Mouse (Mus musculus) limb, embryonic 12.5 days (tissue): ENCODE measurements around the gene Srsf1. TPM values are rescaled to one million over a fixed set of nuclear protein-coding genes. Genes with fewer than 3 reads are reported as not detected.
A peak's percentile ranks its signal among the peaks of the same experiment; 100 is the strongest.

Experiments used
- ATAC-seq: fragments of 200-750 bp; cut with Nextera tagmentation; 2 replicates; pipeline ENCODE4 v1.8.0; 2017; ENCODE audit warnings: low read depth, moderate TSS enrichment; ENCODE audit not compliant: insufficient number of reproducible peaks, insufficient read depth, low FRiP score, low TSS enrichment
- H3K27ac ChIP-seq: fragments of 300-500 bp; sonication (generic); 2 replicates; pipeline ENCODE4 v1.5.1; 2016; ENCODE audit warnings: mild to moderate bottlenecking, moderate library complexity
- H3K27me3 ChIP-seq: fragments of 300-500 bp; sonication (generic); 2 replicates; pipeline ENCODE4 v1.6.1; 2016; ENCODE audit warnings: mild to moderate bottlenecking, moderate library complexity
- H3K36me3 ChIP-seq: fragments of 300-500 bp; sonication (generic); 2 replicates; pipeline ENCODE4 v1.6.1; 2016; ENCODE audit warnings: mild to moderate bottlenecking, moderate library complexity
- H3K4me1 ChIP-seq: fragments of 300-500 bp; sonication (generic); replicated peaks from 2 replicates; pipeline ENCODE4 v1.6.1; 2016
- H3K4me2 ChIP-seq: fragments of 300-500 bp; sonication (generic); 2 replicates; pipeline ENCODE4 v1.6.1; 2016; ENCODE audit warnings: mild to moderate bottlenecking, moderate library complexity
- H3K4me3 ChIP-seq: fragments of 300-500 bp; sonication (generic); replicated peaks from 2 replicates; pipeline ENCODE4 v1.5.1; 2016; ENCODE audit warnings: mild to moderate bottlenecking
- H3K9ac ChIP-seq: fragments of 300-500 bp; sonication (generic); replicated peaks from 2 replicates; pipeline ENCODE4 v1.6.1; 2016; ENCODE audit warnings: mild to moderate bottlenecking, moderate library complexity
- H3K9me3 ChIP-seq: fragments of 300-500 bp; sonication (generic); 2 replicates; pipeline ENCODE4 v1.6.1; 2016; ENCODE audit warnings: mild to moderate bottlenecking, moderate library complexity
- WGBS: fragments of 180-500 bp; shearing (Covaris S2); methylation state at CpG from one replicate; pipeline ENCODE4 v1.1.7; 2016; 5-methylcytosine and 5-hydroxymethylcytosine counted together
- polyA plus RNA-seq: library from polyadenylated mRNA; unstranded; fragments of >200 nt; fragmentation: Nextera tagmentation; extraction: Ambion mirVana; gene quantifications from 2 replicates; pipeline ENCODE4 v1.2.1, GENCODE M21; 2016

The Srsf1 gene
- polyA plus RNA-seq, 1 experiment from 2014 or later = 505 TPM

- no peak overlapping the region for H3K9ac ChIP-seq
- no peak overlapping the region for H3K27ac ChIP-seq
- H3K4me2 ChIP-seq = no peak overlapping the region
- WGBS = 86% methylated on average over 2 of the region's 2 CpGs
- H3K4me3 ChIP-seq = no peak overlapping the region
- peaks cover 9% of the 10 kb centered on the region; the same call in 1 of the 2 replicates for H3K36me3 ChIP-seq
- no peaks in the 10 kb centered on the region for H3K27me3 ChIP-seq
- no peaks in the 10 kb centered on the region for H3K9me3 ChIP-seq
- H3K4me1 ChIP-seq = no peaks in the 10 kb centered on the region
- ATAC-seq = no peak
Observed at GRCm38 (mm10) chr11:88057788-88058187, 10.6 kb downstream of the Srsf1 start.

GRCm38 (mm10) chr11:88059141-88059540 lies 12.0 kb downstream of the Srsf1 start:
- H3K27me3 ChIP-seq = no peaks in the 10 kb centered on the region
- no peak overlapping the region for H3K27ac ChIP-seq
- no peak overlapping the region for H3K9ac ChIP-seq
- H3K4me3 ChIP-seq = no peak overlapping the region
- 0 out of 2 replicates have a peak, but pooled peaks cover 5% of the 10 kb centered on the region for H3K36me3 ChIP-seq
- 49% methylated on average over 2 of the region's 2 CpGs for WGBS
- ATAC-seq = 0 out of 2 replicates have a peak, but pooled peaks have one; percentile 66
- no peak overlapping the region for H3K4me2 ChIP-seq
- H3K4me1 ChIP-seq = no peaks in the 10 kb centered on the region
- no peaks in the 10 kb centered on the region for H3K9me3 ChIP-seq

GRCm38 (mm10) chr11:88061892-88062625 lies 14.9 kb downstream of the Srsf1 start:
- Histone ChIP-seq H3K4me3 (no peak overlapping the region), H3K9me3 (no peaks in the 10 kb centered on the region), H3K27ac (no peak overlapping the region), H3K36me3 (no peaks in the 10 kb centered on the region), H3K4me2 (no peak overlapping the region), H3K9ac (no peak overlapping the region), H3K4me1 (peaks cover 1% of the 10 kb centered on the region), H3K27me3 (no peaks in the 10 kb centered on the region)
- ATAC-seq = no peak
- WGBS = 88% methylated on average over 2 of the region's 2 CpGs

- Histone ChIP-seq H3K36me3 (no peaks in the 10 kb centered on the region), H3K4me2 (no peak overlapping the region), H3K9me3 (no peaks in the 10 kb centered on the region), H3K4me1 (peaks cover 15% of the 10 kb centered on the region), H3K27me3 (no peaks in the 10 kb centered on the region), H3K4me3 (no peak overlapping the region), H3K9ac (no peak overlapping the region), H3K27ac (no peak overlapping the region)
- no peak for ATAC-seq
Observed at GRCm38 (mm10) chr11:88065732-88066131, 18.6 kb downstream of the Srsf1 start.

GRCm38 (mm10) chr11:88067191-88067585 lies 20.0 kb downstream of the Srsf1 start:
- Histone ChIP-seq H3K27me3 (no peaks in the 10 kb centered on the region), H3K4me2 (peak overlapping the region; percentile 78), H3K9me3 (no peaks in the 10 kb centered on the region), H3K27ac (peak overlapping the region; percentile 98; the same call in 1 of the 2 replicates), H3K36me3 (no peaks in the 10 kb centered on the region), H3K9ac (peak overlapping the region; percentile 98), H3K4me1 (peaks cover 30% of the 10 kb centered on the region), H3K4me3 (peak overlapping the region; percentile 97)
- WGBS = 2% methylated on average over 8 of the region's 8 CpGs
- ATAC-seq = no peak

GRCm38 (mm10) chr11:88067586-88068410 lies 20.6 kb downstream of the Srsf1 start, which contains the start of gene Vezf1:
Gene Vezf1, plus strand, starts transcription at chr11:88068279.
- Histone ChIP-seq H3K27ac (peak within 1 kb of the TSS; percentile 98), H3K9me3 (no peaks in the 10 kb centered on the region), H3K4me3 (peak within 1 kb of the TSS; percentile 97), H3K27me3 (no peaks in the 10 kb centered on the region), H3K36me3 (no peaks in the 10 kb centered on the region), H3K4me1 (peaks cover 31% of the 10 kb centered on the region), H3K9ac (peak within 1 kb of the TSS; percentile 98), H3K4me2 (peak within 1 kb of the TSS; percentile 78)
- peak; percentile 86 for ATAC-seq
- under 1% methylated on average over 40 of the region's 81 CpGs for whole genome bisulfite sequencing

- no peaks in the 10 kb centered on the region for H3K27me3 ChIP-seq
- peaks cover 31% of the 10 kb centered on the region for H3K4me1 ChIP-seq
- H3K4me3 ChIP-seq = peak overlapping the region; percentile 97
- H3K9ac ChIP-seq = peak overlapping the region; percentile 98
- ATAC-seq = peak; percentile 45; the same call in 1 of the 2 replicates
- peak overlapping the region; percentile 98 for H3K27ac ChIP-seq
- H3K9me3 ChIP-seq = no peaks in the 10 kb centered on the region
- WGBS = under 1% methylated on average over 73 of the region's 92 CpGs
- peak overlapping the region; percentile 78 for H3K4me2 ChIP-seq
- H3K36me3 ChIP-seq = peaks cover 7% of the 10 kb centered on the region
Observed at GRCm38 (mm10) chr11:88068411-88069245, 21.5 kb downstream of the Srsf1 start.

- Histone ChIP-seq H3K9me3 (no peaks in the 10 kb centered on the region), H3K36me3 (peaks cover 13% of the 10 kb centered on the region), H3K4me3 (peak overlapping the region; percentile 97), H3K27me3 (no peaks in the 10 kb centered on the region), H3K4me1 (peaks cover 31% of the 10 kb centered on the region), H3K4me2 (peak overlapping the region; percentile 78), H3K9ac (peak overlapping the region; percentile 98), H3K27ac (peak overlapping the region; percentile 98)
- ATAC-seq = no peak
- under 1% methylated on average over 12 of the region's 12 CpGs for WGBS
Observed at GRCm38 (mm10) chr11:88069246-88069570, 22.0 kb downstream of the Srsf1 start.

GRCm38 (mm10) chr11:88070392-88070791 lies 23.2 kb downstream of the Srsf1 start:
- H3K4me3 ChIP-seq = peak overlapping the region; percentile 97
- ATAC-seq = no peak
- no peaks in the 10 kb centered on the region for H3K9me3 ChIP-seq
- no peak overlapping the region for H3K27ac ChIP-seq
- 40% methylated on average over 4 of the region's 4 CpGs for WGBS
- H3K4me1 ChIP-seq = peaks cover 33% of the 10 kb centered on the region
- H3K36me3 ChIP-seq = peaks cover 24% of the 10 kb centered on the region
- no peak overlapping the region for H3K9ac ChIP-seq
- H3K27me3 ChIP-seq = no peaks in the 10 kb centered on the region
- peak overlapping the region; percentile 78 for H3K4me2 ChIP-seq

- peak overlapping the region; percentile 78 for H3K4me2 ChIP-seq
Observed at GRCm38 (mm10) chr11:88071113-88071512, 23.9 kb downstream of the Srsf1 start.

More at GRCm38 (mm10) chr11:88071113-88071512, 23.9 kb downstream of the Srsf1 start:
- no peak overlapping the region for H3K9ac ChIP-seq
- no peaks in the 10 kb centered on the region for H3K27me3 ChIP-seq
- 49% methylated on average over 5 of the region's 5 CpGs for WGBS
- H3K36me3 ChIP-seq = peaks cover 31% of the 10 kb centered on the region
- H3K9me3 ChIP-seq = no peaks in the 10 kb centered on the region
- peaks cover 33% of the 10 kb centered on the region for H3K4me1 ChIP-seq
- H3K4me3 ChIP-seq = peak overlapping the region; percentile 97; the same call in 1 of the 2 replicates
- ATAC-seq = no peak
- no peak overlapping the region for H3K27ac ChIP-seq
